Mouse (Mus musculus) heart, embryonic 10.5 days (tissue): ENCODE measurements at regions not wholly inside any gene's neighbourhood (a gene's known extent, or its start where the extent isn't known, plus 50 kb on each side); places are given as distances from the start of the nearest gene placed in this dataset.

Source experiments
- DNase-seq: peaks from one replicate; pipeline ENCODE4 v3.0.0-alpha.2; 2017; ENCODE audit warnings: low spot score
- H3K27ac ChIP-seq: fragments of 300-500 bp; sonication (generic); 2 replicates; pipeline ENCODE4 v1.5.1; 2016; ENCODE audit warnings: mild to moderate bottlenecking
- H3K27me3 ChIP-seq: fragments of 300-500 bp; sonication (generic); 2 replicates; pipeline ENCODE4 v1.6.1; 2016; ENCODE audit warnings: mild to moderate bottlenecking; ENCODE audit not compliant: poor library complexity, insufficient read depth, severe bottlenecking
- H3K36me3 ChIP-seq: fragments of 300-500 bp; sonication (generic); 2 replicates; pipeline ENCODE4 v1.6.1; 2016; ENCODE audit warnings: mild to moderate bottlenecking, moderate library complexity
- H3K4me1 ChIP-seq: fragments of 300-500 bp; sonication (generic); 2 replicates; pipeline ENCODE4 v1.6.1; 2016; ENCODE audit warnings: mild to moderate bottlenecking
- H3K4me3 ChIP-seq: fragments of 300-500 bp; sonication (generic); 2 replicates; pipeline ENCODE4 v1.5.1; 2016; ENCODE audit warnings: mild to moderate bottlenecking, moderate library complexity
- H3K9me3 ChIP-seq: fragments of 300-500 bp; sonication (generic); 2 replicates; pipeline ENCODE4 v1.6.1; 2016; ENCODE audit warnings: mild to moderate bottlenecking, moderate library complexity
- WGBS: fragments of 180-500 bp; shearing (Covaris S2); methylation state at CpG from one replicate; pipeline ENCODE4 v1.1.7; 2016; 5-methylcytosine and 5-hydroxymethylcytosine counted together

- Histone ChIP-seq H3K36me3 (no peaks in the 10 kb centered on the region), H3K27me3 (no peaks in the 10 kb centered on the region), H3K27ac (no peak overlapping the region), H3K4me3 (no peak overlapping the region), H3K9me3 (no peaks in the 10 kb centered on the region), H3K4me1 (no peaks in the 10 kb centered on the region)
- no peak for DNase-seq
- WGBS = 86% methylated on average over 24 of the region's 24 CpGs
Measured at GRCm38 (mm10) chr16:76433076-76433825, 59.6 kb upstream of the Nrip1 start.

- no peaks in the 10 kb centered on the region for H3K36me3 ChIP-seq
- WGBS = 73% methylated on average over 9 of the region's 9 CpGs
- DNase-seq = no peak
Measured at GRCm38 (mm10) chr16:76432304-76432703, 58.7 kb upstream of the Nrip1 start.

GRCm38 (mm10) chr16:76429156-76429555, 55.5 kb upstream of the Nrip1 start:
- WGBS = 90% methylated on average over 3 of the region's 3 CpGs
- no peaks in the 10 kb centered on the region for H3K4me1 ChIP-seq
- no peak overlapping the region for H3K27ac ChIP-seq
- no peak for DNase-seq
- no peak overlapping the region for H3K4me3 ChIP-seq
- no peaks in the 10 kb centered on the region for H3K27me3 ChIP-seq
- H3K9me3 ChIP-seq = no peaks in the 10 kb centered on the region
- H3K36me3 ChIP-seq = no peaks in the 10 kb centered on the region

More at GRCm38 (mm10) chr16:76432304-76432703, 58.7 kb upstream of the Nrip1 start:
- H3K27ac ChIP-seq = no peak overlapping the region
- no peaks in the 10 kb centered on the region for H3K27me3 ChIP-seq
- no peak overlapping the region for H3K4me3 ChIP-seq
- no peaks in the 10 kb centered on the region for H3K9me3 ChIP-seq
- H3K4me1 ChIP-seq = no peaks in the 10 kb centered on the region

GRCm38 (mm10) chr16:76423964-76424363, 50.3 kb upstream of the Nrip1 start:
- no peaks in the 10 kb centered on the region for H3K9me3 ChIP-seq
- H3K36me3 ChIP-seq = no peaks in the 10 kb centered on the region
- no peaks in the 10 kb centered on the region for H3K27me3 ChIP-seq
- no peak overlapping the region for H3K27ac ChIP-seq
- no peaks in the 10 kb centered on the region for H3K4me1 ChIP-seq
- no peak for DNase-seq
- 79% methylated on average over 14 of the region's 14 CpGs for WGBS
- no peak overlapping the region for H3K4me3 ChIP-seq
